Mouse (Mus musculus): ENCODE data around the gene Palm.

- TF ChIP-seq CTCF (IDR thresholded peaks at IDR 0.05; ENCODE audit: low read depth, low read length): no peak
- no peak for TF ChIP-seq POLR2A (IDR thresholded peaks at IDR 0.05; ENCODE audit: borderline replicate concordance, low read depth, low read length)
These were observed 32.7 kb upstream of the Palm start for GRCm38 (mm10) chr10:79760603-79761143.
